Mouse (Mus musculus): Measurements from ENCODE around the gene Sec14l3.

GRCm38 (mm10) chr11:4122226-4122625 is 57.6 kb downstream of the Sec14l3 start:
- no peak for TF ChIP-seq FOSL1 (IDR thresholded peaks at IDR 0.05; ENCODE audit: insufficient read depth, low read length, poor library complexity, severe bottlenecking)
- TF ChIP-seq CTCF (IDR thresholded peaks at IDR 0.05; ENCODE audit: control insufficient read depth, insufficient read depth, insufficient read length) = no peak
- TF ChIP-seq MAX (IDR thresholded peaks at IDR 0.05) = no peak
- no peak for TF ChIP-seq USF1 (IDR thresholded peaks at IDR 0.05; ENCODE audit: low read depth)
- TF ChIP-seq MYOD1 (IDR thresholded peaks at IDR 0.05; ENCODE audit: control insufficient read depth, insufficient read length, low read depth) = no peak
- no peak for TF ChIP-seq CEBPB (IDR thresholded peaks at IDR 0.05; ENCODE audit: low read depth)

Data from C2C12 (cell line).